Mouse (Mus musculus): Measurements from ENCODE around the gene Akap2.

GRCm38 (mm10) chr4:57867454-57867853, 150.0 kb downstream of the Akap2 start:
- TF ChIP-seq TAL1 (conservative IDR thresholded peaks at IDR 0.05; ENCODE audit: low read depth, low read length) (no peak), CTCF (IDR thresholded peaks at IDR 0.05; ENCODE audit: low read depth, low read length) (no peak), GATA1 (IDR thresholded peaks at IDR 0.05; ENCODE audit: borderline replicate concordance, low read length) (no peak), POLR2AphosphoS5 (IDR thresholded peaks at IDR 0.05; ENCODE audit: insufficient replicate concordance, low read depth, low read length) (no peak)
